Mouse (Mus musculus) spleen, embryonic (tissue): ENCODE measurements around the gene Olfr1022.

Source experiments
- CTCF ChIA-PET: fragments of 350-600 bp; sonication (Branson Sonifier 250); formaldehyde crosslinking; loops from one replicate; lab custom pipeline; 2022; lab: Charles Lee

Gene Olfr1022

DNA sequence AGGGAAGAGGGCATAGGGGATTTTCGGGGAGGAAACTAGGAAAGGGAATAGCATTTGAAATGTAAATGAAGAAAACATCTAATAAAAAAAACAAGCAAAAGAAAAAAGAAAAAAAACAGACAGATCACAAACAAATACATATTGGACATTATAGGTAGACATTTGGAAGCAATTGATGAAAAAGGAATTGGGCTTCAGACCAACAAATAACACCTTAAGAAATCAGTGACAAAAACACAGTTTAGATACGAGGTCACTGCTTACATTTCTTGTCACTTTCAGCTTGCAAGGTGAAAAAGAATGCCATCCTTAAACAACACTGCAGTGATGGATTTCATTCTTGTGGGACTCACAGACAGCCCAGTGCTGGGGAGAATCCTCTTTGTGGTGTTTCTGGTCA lies at the start of gene Olfr1022:
Gene Olfr1022 (plus strand): TSS at position 301 of the 400 bp plus-strand sequence.
- CTCF ChIA-PET, result no interaction called here

DNA sequence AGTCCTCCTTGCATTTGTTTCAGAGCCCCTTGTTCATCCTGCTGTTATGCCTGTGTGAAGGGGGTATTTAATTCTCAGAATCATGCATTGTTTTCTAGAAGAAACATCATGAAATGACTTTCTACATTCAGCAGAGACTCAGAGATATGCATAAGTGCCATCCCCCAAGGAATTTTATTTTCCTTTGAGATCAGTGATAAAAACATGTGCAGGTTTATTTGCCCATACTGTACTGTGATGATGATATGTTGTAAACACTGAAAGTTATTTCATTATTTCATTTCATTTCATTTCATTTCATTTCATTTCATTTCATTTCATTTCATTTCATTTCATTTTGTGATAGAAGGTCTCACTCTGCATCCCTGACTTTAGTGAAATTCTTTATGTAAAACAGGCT lies 23.0 kb upstream of the Olfr1022 start, which contains the start of gene Olfr1019:
Gene Olfr1019 (minus strand): TSS at position 101 of the 400 bp plus-strand sequence.
- CTCF ChIA-PET, result no interaction called here

DNA sequence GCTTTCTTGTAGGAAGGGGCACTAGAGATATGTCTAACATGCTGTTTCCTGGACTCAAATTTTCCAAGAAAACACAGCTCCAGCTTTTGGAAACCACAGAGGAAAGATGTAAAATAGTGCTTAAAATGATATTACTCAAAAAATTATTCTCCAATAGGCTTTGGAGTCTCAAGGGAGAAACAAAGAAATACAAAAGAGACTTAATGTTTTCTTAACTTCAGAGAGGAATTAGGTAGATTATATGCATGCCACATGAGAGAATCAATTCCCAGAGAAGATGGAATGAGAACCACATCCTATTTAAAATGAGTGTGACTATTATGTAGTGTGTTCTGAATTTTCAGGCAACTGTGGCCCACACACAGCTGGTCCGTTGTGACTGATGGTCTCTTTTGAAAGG lies 21.7 kb upstream of the Olfr1022 start, which contains the start of gene Olfr1020:
Gene Olfr1020 (plus strand): TSS at position 301 of the 400 bp plus-strand sequence.
- CTCF ChIA-PET, result no interaction called here

DNA sequence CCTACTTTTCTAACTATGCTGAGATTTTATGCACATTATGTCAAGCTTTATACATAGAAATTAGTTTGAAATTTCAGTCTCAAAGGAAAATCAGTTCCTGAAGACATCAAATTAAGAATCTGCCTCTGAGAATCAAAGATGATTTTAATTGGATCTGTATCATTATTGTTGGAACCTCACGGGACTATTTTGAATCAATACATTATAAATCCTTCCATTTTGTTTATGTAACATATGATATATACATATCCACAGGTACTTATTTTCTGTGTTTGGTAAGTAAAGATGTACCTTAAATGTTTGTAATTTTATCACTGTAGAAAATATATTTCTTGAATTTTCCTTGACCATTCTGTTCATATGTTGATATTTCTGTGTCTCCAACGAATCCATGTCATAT lies 16.9 kb downstream of the Olfr1022 start, which contains the start of gene Olfr1023:
Gene Olfr1023 (plus strand): TSS at position 301 of the 400 bp plus-strand sequence.
- CTCF ChIA-PET, result no interaction called here

DNA sequence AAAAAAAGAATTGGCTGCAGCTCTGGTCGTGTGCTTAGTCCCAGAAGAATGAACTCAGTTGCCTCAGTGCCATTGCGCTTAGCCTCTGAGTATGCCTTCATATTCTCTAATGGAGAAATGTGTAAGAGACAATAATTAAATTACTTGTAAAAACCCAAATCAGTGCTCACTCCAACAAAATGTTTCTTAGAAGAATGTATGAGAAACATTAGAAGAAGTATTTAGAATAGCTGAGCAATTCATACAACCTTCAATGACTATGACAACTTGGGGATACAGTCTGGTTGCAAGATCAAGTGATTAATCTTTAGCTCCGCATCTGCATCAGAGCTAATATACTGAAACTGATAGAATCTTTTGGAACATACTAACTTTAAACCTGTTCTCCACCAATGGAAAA lies 36.6 kb downstream of the Olfr1022 start, which contains the start of gene Olfr1024:
Gene Olfr1024 (minus strand): TSS at position 101 of the 400 bp plus-strand sequence.
- CTCF ChIA-PET, result no interaction called here

DNA sequence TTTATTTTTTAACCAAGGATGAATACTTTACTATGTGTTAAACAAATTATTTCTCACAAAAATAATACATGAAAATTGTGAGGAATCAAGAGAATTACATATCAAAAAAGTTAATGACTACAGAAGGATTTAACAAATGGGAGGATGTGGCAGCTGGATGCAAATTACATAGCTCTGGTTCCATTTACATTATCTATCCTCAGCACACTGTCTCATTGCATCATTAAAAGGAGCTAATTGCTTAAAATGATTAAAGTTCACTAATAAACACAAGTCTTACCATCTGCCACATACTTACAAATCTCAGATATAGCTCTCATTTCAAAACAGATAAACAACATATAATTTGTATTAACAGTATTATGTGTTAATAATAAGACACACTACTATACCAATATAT lies 44.8 kb downstream of the Olfr1022 start:
- CTCF ChIA-PET, result no interaction called here

DNA sequence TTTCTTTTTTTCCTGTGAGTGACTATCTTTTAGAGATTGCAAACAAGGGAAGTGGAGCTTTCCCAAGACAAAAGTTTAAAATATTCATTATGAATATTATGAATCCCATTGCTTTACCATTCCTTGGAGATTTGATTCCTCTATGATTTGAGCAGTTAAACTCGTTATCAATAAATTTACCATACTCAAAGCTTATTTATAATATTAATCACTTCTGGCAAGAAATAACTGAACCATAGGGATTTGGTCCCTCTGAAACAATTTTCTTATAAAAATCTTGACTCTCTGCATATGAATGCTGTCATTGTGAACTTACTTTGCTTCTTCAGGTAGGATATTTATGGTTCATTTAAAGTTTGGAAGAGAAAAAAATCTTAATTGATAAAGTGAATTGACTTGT lies 46.5 kb downstream of the Olfr1022 start, which contains the start of gene Olfr1025-ps1:
Gene Olfr1025-ps1 (plus strand): TSS at position 301 of the 400 bp plus-strand sequence.
- CTCF ChIA-PET, result no interaction called here
